Mouse (Mus musculus) C2C12 (cell line): ENCODE data around the gene Ttc30a2. TPM values are rescaled to one million over a fixed set of nuclear protein-coding genes. Genes with fewer than 3 reads are reported as not detected.
"Not testable (repeated sequence)": the region's sequence is repeated elsewhere in the genome, so short reads cannot be mapped to it uniquely, and the experiment has no call there.

ENCODE experiments used
- H3K27me3 ChIP-seq: one replicate; pipeline ENCODE4 v1.6.1; 2011; ENCODE audit not compliant: control insufficient read depth, insufficient read depth, insufficient read length
- H3K36me3 ChIP-seq: one replicate; pipeline ENCODE4 v1.6.1; 2011; ENCODE audit not compliant: control insufficient read depth, insufficient read depth
- H3K4me3 ChIP-seq: one replicate; pipeline ENCODE4 v1.5.1; 2011; ENCODE audit warnings: mild to moderate bottlenecking, control low read depth; ENCODE audit not compliant: poor library complexity, insufficient read depth, severe bottlenecking
- H3K79me2 ChIP-seq: one replicate; pipeline ENCODE4 v1.6.1; 2011; ENCODE audit not compliant: control insufficient read depth, insufficient read depth
- H3K79me3 ChIP-seq: one replicate; pipeline ENCODE4 v1.6.1; 2011; ENCODE audit warnings: low read depth, control low read depth
- H3ac ChIP-seq: one replicate; pipeline ENCODE3; 2011; ENCODE audit warnings: low read depth; ENCODE audit not compliant: control insufficient read depth, insufficient read length
- CEBPB ChIP-seq: IDR thresholded peaks from one replicate; pipeline ENCODE4 v1.6.1; 2011; ENCODE audit warnings: low read depth, mild to moderate bottlenecking, control low read depth, moderate library complexity
- CTCF ChIP-seq: IDR thresholded peaks from one replicate; pipeline ENCODE4 v1.5.1; 2011; ENCODE audit not compliant: control insufficient read depth, insufficient read depth, insufficient read length
- FOSL1 ChIP-seq: IDR thresholded peaks from one replicate; pipeline ENCODE4 v1.8.0; 2011; ENCODE audit warnings: mild to moderate bottlenecking, low read length; ENCODE audit not compliant: poor library complexity, insufficient read depth, severe bottlenecking
- MAX ChIP-seq: IDR thresholded peaks from one replicate; pipeline ENCODE4 v1.6.1; 2011; ENCODE audit warnings: mild to moderate bottlenecking, control low read depth
- MYOD1 ChIP-seq: IDR thresholded peaks from one replicate; pipeline ENCODE4 v1.6.1; 2011; ENCODE audit warnings: low read depth; ENCODE audit not compliant: control insufficient read depth, insufficient read length
- MYOG ChIP-seq: IDR thresholded peaks from one replicate; pipeline ENCODE4 v1.6.1; 2011; ENCODE audit not compliant: control insufficient read depth, insufficient read length; ENCODE audit errors: extremely low read depth
- USF1 ChIP-seq: IDR thresholded peaks from one replicate; pipeline ENCODE4 v1.6.1; 2011; ENCODE audit warnings: low read depth, mild to moderate bottlenecking, control low read depth, moderate library complexity
- long read RNA-seq, 2 experiments: library from polyadenylated mRNA; unstranded; transcript quantifications; one replicate each; pipeline ENCODE4 v2.0.0; 2019 to 2020
- polyA plus RNA-seq: library from polyadenylated mRNA; unstranded; fragments of >200 nt; fragmentation: generic; extraction: Trizol; gene quantifications from one replicate; pipeline ENCODE4 v1.2.1, GENCODE M21; 2012; ENCODE audit warnings: missing spikeins

Gene Ttc30a2
- polyA plus RNA-seq, result 0.05 TPM
- long read RNA-seq, experiment 1, result 0 reads
- long read RNA-seq, experiment 2, result 0 reads

DNA sequence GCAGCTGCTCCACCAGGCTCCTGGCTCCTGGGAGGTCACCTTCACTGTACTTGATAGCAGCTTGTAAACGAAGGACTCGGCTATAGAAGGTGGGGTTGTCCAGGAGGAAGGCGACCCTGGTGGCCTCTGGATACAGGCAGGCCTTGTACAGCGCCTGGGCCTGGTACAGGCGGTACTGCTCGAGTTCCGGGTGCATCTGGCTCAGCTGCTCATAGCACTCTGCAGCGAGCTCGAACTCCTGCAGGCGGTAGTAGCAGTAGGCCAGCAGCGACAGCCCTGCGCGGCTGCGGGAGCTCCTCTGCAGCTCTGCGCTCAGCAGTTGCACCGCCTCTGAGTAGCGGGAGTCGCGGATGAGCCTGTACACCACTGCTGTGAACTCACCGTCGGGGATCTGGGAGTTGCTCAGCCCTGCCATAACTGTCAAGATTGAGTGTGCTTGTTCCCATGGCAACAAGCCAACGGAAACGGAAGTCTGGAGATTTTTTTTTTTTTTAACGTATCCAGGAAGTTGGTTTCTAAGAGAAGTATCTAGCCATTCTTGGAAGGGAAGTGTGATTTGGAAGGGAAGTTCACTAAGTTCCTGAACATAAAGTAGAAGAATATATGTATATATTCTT, at the start of gene Ttc30a2:
TSS of gene Ttc30a2 (minus strand) at position 419 of the 617 bp plus-strand sequence.
- not testable (repeated sequence) for H3K27me3 ChIP-seq, H3K79me3 ChIP-seq, H3K36me3 ChIP-seq, H3ac ChIP-seq, H3K4me3 ChIP-seq, H3K79me2 ChIP-seq

DNA sequence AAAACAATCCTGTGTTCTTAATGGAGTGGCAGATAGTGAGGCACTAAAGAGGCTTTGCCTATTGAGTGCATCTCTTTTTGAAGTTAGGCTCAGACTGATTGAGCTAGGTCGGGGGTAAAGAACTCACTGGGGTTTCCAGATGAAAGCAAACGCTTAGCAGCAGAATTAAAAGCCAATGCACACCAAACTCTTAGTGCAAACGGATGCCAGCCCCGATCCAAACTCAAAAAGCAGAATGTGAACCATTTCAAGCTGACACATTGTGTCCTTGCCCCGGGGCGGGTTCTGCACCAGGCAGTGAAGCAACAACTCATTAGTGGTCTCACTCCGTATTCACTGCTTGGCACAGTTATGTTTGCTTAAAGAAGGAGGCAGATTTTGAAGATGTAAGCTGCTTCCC, 38.9 kb upstream of the Ttc30a2 start:
- no peak overlapping the region for H3ac ChIP-seq
- H3K27me3 ChIP-seq, result peaks cover 37% of the 10 kb centered on the region
- H3K4me3 ChIP-seq, result no peak overlapping the region
- no peaks in the 10 kb centered on the region for H3K79me3 ChIP-seq
- no peaks in the 10 kb centered on the region for H3K36me3 ChIP-seq
- no peak for TF ChIP-seq MYOD1
- no peak for TF ChIP-seq USF1
- TF ChIP-seq CTCF, result no peak
- no peak for TF ChIP-seq FOSL1
- TF ChIP-seq CEBPB, result no peak
- TF ChIP-seq MAX, result no peak
- TF ChIP-seq MYOG, result no peak
- no peaks in the 10 kb centered on the region for H3K79me2 ChIP-seq

DNA sequence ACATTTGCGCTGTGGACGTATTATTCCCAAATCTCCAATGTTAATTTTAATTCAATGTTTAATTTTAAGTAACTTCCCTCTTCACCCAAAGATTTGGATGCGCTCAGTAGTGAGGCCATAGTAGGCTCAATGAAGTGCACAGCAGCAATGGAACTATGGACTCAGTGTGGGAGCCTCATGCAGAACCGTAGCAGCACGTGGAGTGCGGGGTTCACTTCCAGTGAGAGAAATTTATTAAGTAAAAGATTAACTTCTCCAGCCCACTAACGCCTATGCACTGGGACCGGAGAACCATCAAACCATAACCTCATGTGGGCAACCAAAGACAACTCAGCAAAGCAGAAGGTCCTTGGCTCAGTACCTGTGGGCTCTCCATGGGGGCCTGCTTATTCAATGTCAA, 38.2 kb upstream of the Ttc30a2 start:
- H3K36me3 ChIP-seq, result no peaks in the 10 kb centered on the region
- H3K27me3 ChIP-seq, result peaks cover 36% of the 10 kb centered on the region
- H3K4me3 ChIP-seq, result no peak overlapping the region
- H3K79me3 ChIP-seq, result no peaks in the 10 kb centered on the region
- no peaks in the 10 kb centered on the region for H3K79me2 ChIP-seq
- no peak overlapping the region for H3ac ChIP-seq
- no peak for TF ChIP-seq MAX
- no peak for TF ChIP-seq FOSL1
- TF ChIP-seq CTCF, result no peak
- no peak for TF ChIP-seq CEBPB
- no peak for TF ChIP-seq MYOG
- no peak for TF ChIP-seq MYOD1
- TF ChIP-seq USF1, result no peak

DNA sequence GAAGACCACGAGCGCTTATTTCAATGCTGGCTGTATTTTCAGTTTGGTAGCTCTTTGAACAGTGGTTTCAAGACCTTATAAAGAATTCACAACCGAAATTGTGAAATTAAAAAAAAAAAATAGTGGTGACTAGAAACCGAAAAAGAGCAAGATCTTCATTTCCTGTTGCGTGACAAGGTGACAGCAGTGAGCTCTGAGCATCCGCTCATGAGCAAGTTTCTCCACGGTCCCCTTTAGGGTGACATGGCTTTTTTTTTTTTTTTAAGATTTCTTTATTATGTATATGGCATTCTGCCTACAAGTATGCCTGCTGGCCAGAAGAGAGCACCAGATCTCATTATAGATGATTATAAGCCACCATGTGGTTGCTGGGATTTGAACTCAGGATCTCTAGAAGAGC, 37.5 kb upstream of the Ttc30a2 start:
- Histone ChIP-seq H3K79me2 (no peaks in the 10 kb centered on the region), H3K79me3 (no peaks in the 10 kb centered on the region), H3K27me3 (peaks cover 31% of the 10 kb centered on the region), H3ac (no peak overlapping the region), H3K4me3 (no peak overlapping the region), H3K36me3 (no peaks in the 10 kb centered on the region)
- TF ChIP-seq MAX (no peak), CEBPB (no peak), USF1 (no peak), MYOD1 (no peak)

DNA sequence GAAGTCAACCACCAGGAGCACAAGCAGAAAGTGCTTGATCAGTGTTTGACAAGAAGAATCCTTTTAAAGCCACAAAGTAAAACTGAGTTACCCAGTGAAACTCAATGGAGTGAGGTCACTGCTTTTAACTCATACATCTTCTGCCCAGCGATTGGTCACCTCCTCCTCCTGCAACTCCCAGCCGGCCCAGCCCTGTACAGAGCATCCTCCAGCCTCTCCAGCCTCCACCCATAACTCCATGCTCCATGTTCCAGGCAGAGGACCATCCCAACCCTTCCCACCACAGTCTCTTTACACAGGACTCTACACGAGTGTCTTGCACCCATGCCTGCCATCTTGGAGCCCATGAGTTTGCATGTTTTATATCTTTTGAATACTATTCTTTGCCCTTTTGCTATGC, 36.7 kb upstream of the Ttc30a2 start:
- no peak overlapping the region for H3K4me3 ChIP-seq
- H3K79me3 ChIP-seq, result no peaks in the 10 kb centered on the region
- H3ac ChIP-seq, result no peak overlapping the region
- no peak for TF ChIP-seq FOSL1
- no peak for TF ChIP-seq CTCF
- TF ChIP-seq USF1, result no peak
- no peak for TF ChIP-seq MYOG
- TF ChIP-seq MAX, result no peak
- TF ChIP-seq MYOD1, result no peak
- no peak for TF ChIP-seq CEBPB
- no peaks in the 10 kb centered on the region for H3K36me3 ChIP-seq
- peaks cover 27% of the 10 kb centered on the region for H3K27me3 ChIP-seq
- no peaks in the 10 kb centered on the region for H3K79me2 ChIP-seq

DNA sequence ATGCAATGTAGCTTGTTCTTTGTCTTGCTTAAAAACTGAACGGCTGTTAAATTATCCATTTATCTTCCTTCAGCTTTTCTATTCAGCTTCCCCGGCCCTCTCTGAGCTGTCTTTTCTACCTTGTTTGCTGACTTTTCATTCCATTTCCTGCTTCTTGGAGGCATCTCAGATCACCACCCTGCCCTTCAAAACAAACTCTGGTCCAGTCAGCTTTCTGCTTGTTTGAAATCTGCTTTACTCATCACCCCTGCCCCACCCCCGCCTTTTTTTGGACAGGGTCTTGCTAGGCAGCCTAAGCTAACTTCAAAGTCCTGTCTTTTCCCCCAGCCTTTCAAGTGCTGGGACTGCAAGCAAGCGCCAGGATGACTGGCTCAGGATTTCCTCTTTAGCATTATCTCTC, 28.2 kb upstream of the Ttc30a2 start:
- H3K79me3 ChIP-seq, result no peaks in the 10 kb centered on the region
- H3K36me3 ChIP-seq, result no peaks in the 10 kb centered on the region
- peaks cover 24% of the 10 kb centered on the region for H3K27me3 ChIP-seq
- TF ChIP-seq MYOD1 (no peak), MAX (no peak), CEBPB (no peak), CTCF (no peak), FOSL1 (no peak), USF1 (no peak)
- no peaks in the 10 kb centered on the region for H3K79me2 ChIP-seq
- H3K4me3 ChIP-seq, result no peak overlapping the region
- no peak overlapping the region for H3ac ChIP-seq
